Mouse (Mus musculus): ENCODE data around the gene Slc52a3.
"Not testable (repeated sequence)": the region's sequence is repeated elsewhere in the genome, so short reads cannot be mapped to it uniquely, and the experiment has no call there.

Slc52a3 gene

GRCm38 (mm10) chr2:151973595-151974562 is 22.4 kb upstream of the Slc52a3 start:
- DNase-seq (ENCODE audit: low spot score), result no peak

DNA sequence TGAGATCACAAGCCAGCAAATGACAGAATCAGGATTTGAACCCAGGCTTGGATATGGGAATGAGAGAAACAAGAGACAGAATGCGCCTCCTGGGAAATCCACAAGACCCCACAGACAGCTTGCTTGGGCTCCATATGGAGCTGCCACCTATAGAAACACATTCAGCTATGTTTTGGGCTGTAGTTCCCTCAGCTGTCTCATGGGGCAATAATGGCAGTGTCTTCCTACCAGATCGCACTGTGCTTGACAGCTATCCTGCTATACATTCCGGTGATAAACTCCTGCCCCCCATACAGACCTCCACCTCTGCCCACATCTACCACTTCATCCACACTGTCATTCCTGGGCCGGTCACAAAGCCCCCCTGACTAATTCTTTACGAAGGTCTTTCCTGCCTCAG is 21.0 kb upstream of the Slc52a3 start:
- no peak for DNase-seq (ENCODE audit: low spot score)

- no peak for DNase-seq (ENCODE audit: low spot score)
Observed at GRCm38 (mm10) chr2:151976067-151976466, 20.2 kb upstream of the Slc52a3 start.

DNA sequence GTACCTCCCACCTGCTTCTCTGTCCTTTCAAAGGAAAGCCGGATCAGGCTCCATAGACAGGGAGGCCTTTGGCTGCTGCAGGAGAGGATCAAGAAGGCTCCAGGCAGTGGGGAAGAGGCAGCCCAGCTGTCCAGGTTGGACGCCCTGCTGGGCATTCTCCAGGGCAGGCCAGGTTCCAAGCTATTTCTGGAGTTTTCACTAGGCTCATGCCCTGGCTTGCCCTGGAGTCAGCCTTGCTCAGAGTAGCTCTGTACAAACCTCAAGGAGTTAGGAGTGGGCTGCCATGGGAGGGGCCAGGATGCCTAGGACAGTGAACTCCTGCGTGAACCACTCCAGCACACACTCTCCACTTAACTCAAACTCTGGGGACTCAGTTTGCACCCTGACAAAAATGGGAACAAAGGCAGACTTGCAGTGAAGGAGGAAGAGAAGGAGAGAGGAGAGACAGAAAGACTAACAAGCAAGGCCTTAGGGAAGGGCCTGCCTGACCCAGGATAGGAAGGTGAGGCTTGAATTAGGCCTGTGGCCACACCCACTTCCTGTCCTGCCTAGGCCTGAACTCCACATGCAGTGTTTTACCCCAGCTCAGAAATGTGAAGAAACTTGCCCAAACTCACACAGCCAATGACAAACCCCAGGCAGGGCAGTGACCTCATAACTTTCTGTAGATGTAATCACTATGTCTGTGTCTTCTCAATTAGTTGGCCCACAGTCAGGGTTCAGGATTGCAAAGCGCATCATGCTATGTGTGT is 18.4 kb upstream of the Slc52a3 start:
- DNase-seq (ENCODE audit: low spot score), result no peak

- DNase-seq (ENCODE audit: low spot score), result no peak
Observed at GRCm38 (mm10) chr2:151978494-151978893, 17.8 kb upstream of the Slc52a3 start.

- DNase-seq (ENCODE audit: low spot score), result peak; percentile 37
Observed at GRCm38 (mm10) chr2:151979470-151980354, 16.6 kb upstream of the Slc52a3 start, which contains the start of gene Fam110a. Gene Fam110a (minus strand): TSS chr2:151980219.

DNA sequence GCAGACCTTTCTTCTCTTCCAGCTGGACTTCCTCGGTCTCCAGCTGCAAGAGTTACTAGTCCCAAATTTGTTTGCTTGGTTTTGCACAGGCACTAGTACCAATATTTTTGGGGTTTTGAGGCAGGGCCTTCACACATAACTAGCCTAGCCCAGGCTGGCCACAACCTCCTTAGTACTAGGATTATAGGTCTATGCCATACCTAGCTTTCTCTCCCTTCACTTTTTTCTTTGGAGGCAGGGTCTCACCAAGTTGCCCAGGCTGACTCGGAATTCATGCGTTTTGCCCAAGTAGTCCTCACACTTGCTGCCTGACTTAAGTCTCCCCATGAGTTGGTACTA is 16.0 kb upstream of the Slc52a3 start:
- DNase-seq (ENCODE audit: low spot score), result no peak

- no peak for DNase-seq (ENCODE audit: low spot score)
Observed at GRCm38 (mm10) chr2:151981268-151981667, 15.0 kb upstream of the Slc52a3 start.

- no peak for DNase-seq (ENCODE audit: low spot score)
Observed at GRCm38 (mm10) chr2:151982476-151982875, 13.8 kb upstream of the Slc52a3 start.

DNA sequence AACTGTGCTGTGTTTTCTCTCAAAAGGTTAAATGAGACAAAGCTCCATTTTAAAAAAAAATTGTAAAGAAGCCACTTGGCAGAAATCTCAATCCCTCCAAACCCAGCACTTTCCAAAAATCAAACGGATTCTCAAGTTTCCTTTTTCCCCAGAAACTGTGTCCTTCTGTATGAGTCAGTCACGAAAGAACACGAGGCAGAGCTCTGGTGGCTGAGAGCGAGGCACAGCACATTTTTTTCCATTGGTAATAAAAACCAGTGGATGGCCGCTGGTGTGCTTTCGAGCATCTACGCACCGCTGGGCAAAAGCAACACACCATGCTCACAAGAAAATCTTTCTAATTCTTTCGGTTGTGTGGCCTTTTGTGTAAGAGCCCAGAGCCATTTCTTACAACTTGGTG is 12.3 kb upstream of the Slc52a3 start:
- DNase-seq (ENCODE audit: low spot score), result no peak

- no peak for DNase-seq (ENCODE audit: low spot score)
Observed at GRCm38 (mm10) chr2:151985426-151986172, 10.7 kb upstream of the Slc52a3 start.

GRCm38 (mm10) chr2:151986958-151987357 is 9.4 kb upstream of the Slc52a3 start:
- no peak for DNase-seq (ENCODE audit: low spot score)

DNA sequence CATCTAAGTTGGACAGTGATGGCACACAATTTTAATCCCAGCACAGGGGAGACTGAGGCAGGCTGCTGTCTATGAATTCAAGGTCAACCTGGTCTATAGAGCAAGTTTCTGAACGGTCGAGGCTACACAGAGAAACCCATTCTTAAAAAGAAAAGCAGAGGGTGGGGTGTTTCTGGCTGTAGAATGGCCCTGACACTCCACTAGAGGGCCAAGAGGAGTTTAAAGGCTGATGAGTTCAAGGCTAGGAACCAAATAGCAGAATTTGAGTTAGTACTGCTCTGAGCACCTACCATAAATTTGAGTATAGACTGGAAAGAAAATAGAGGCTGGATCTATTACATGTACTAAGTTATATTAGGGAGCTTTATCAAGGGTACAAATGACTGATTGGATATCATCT is 7.3 kb upstream of the Slc52a3 start:
- no peak for DNase-seq (ENCODE audit: low spot score)

DNA sequence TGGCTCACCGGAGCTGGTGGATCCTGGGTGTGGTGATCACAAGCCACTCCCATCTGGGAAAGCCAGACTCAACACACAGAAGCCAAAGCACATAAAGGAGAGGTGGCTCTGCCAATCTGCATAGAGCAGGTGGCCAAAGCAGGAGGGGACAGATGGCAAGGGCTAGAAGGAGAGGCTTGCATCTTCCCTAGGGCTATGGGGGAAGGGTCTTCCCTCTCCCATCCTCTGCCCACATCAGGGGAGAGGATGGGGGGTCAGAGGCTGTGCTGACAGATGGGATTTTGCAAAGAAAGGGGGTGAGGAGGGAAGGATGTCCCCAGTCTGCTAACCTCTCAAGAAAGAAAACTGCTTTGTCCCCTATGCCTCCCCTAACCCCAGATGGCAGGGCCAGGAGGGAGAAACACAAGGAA is 5.3 kb upstream of the Slc52a3 start:
- no peak for DNase-seq (ENCODE audit: low spot score)

GRCm38 (mm10) chr2:151991446-151991845 is 4.9 kb upstream of the Slc52a3 start:
- no peak for DNase-seq (ENCODE audit: low spot score)

DNA sequence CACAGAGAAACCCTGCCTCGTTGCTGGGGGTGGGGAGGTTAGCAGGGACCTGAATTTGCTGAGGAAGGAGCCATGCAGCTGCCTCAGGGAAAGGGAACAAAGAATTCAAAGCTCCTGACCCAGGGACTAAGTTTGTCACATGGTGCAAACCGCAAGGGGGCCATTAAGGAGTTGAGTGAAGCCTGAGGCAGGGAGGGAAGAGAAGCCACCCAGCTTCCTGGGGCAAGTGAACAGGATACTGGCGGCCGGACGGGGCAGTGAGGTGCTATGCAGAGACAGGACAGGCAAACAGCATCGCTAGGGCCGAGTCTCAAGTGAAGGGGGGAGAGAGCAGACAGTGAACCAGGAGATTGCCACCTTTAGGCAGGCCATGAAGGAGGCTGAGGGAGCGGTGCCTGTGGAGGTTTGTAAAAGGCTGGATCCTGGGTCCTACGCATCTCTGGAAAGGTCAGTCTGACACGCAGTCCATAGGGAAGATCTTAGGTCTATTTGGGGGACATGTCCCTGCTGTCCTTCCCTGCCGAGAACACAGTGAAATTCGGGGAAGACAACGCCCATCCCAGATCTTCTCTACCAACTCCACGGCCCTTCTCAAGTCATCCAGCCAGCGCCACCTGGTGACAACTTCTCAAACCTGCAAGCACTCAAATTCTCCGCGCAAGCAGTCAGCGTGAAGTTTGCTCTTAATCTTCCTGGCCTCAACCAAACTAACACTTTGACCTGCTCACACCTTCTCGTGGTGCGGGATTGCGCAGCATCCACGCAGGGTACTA is 1.8 kb upstream of the Slc52a3 start:
- peak; percentile 68 for DNase-seq (ENCODE audit: low spot score)

- not testable (repeated sequence) for DNase-seq (ENCODE audit: low spot score)
Observed at GRCm38 (mm10) chr2:151997190-151997575, 872 bp downstream of the Slc52a3 start.

DNA sequence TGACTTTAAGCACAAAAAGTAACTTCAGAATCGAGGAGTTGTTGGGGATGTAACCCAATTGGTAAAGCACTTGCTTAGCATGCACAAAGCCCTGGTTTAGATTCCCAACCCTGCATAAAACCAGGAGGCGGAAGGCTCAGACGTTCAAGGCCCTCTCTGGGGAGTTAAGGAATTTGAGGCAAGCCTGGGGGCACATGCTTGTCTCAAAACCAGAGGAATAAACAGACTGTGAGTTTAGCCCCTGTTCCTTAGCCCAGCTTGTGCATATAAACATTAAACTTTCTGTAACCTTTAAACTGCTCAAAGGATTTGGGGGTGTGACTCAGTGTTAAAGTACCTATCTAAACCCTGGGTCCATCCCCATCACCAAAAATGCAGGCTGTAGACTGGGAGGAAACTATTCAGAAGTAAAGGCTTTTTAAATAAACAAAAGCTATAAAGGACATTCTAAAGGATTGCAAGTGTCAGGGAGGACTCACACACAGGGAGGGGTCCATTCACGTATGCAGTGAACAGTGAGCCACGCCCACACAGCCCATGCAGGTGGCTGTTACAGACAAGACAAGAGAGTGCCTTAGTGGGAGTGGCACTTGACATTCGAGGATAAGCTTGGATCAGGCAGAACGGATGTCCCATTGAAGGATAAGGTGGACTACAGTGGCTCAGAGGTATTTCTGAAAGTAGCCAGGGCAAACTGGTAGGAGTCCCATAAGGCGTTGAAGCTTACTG is 1.6 kb downstream of the Slc52a3 start:
- DNase-seq (ENCODE audit: low spot score), result no peak

DNA sequence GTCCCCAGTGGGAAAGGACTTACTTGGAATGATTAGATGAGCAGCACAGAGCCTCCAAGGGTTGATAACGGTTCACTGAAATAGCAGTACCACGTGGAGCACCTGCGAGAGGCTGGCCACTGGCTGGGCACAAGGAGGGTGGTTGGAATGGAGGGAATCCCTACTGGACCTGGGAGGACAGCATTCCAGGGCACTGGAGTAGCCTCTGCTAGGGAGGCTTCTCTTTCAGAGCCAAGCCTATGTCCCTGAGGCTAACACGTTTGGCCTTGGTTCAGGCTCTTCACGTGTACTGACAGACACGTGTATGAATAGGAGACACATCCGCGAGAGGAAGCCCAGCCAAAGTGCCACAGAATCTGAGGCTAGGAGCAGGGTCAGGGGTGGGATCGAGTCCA is 2.2 kb downstream of the Slc52a3 start:
- DNase-seq (ENCODE audit: low spot score), result no peak

- no peak for DNase-seq (ENCODE audit: low spot score)
Observed at GRCm38 (mm10) chr2:151998932-151999331, 2.6 kb downstream of the Slc52a3 start.

Measured in layer of hippocampus, adult 9-10 months (tissue).